Mouse (Mus musculus): ENCODE results near the gene Ackr2.

- TF ChIP-seq GATA1 (IDR thresholded peaks at IDR 0.05; ENCODE audit: borderline replicate concordance, low read length), result no peak
- TF ChIP-seq FLI1 (IDR thresholded peaks at IDR 0.05; ENCODE audit: low read length), result no peak
These were observed 39.3 kb downstream of the Ackr2 start for GRCm38 (mm10) chr9:121937451-121937864.
